Mouse (Mus musculus) lung, postnatal 4 days (tissue): ENCODE measurements around the gene Glrx3.

ENCODE experiments used
- DNase-seq, 2 experiments: peaks; one replicate each; pipeline ENCODE4 v3.0.0; 2021

Gene Glrx3

GRCm38 (mm10) chr7:137477950-137478620 lies 40.7 kb downstream of the Glrx3 start:
- DNase-seq, result peak; percentile 87 to 94

DNA sequence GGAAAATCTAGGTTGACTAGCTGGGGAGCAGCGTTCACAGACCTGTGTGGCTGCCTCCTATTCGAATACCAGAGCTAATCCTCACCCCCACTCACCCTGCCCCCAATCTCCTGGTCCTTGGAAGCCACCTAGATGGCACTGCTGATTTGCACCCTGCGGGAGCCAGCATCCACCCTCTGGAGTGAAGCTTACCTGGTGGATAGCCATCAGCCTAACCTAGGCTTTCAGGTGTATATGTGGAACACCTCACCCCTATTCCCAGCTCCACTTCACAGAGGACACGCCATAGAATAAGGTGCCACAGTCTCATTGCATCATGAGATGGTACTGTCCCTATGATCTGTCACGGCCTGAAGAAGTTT lies 41.2 kb downstream of the Glrx3 start:
- no peak for DNase-seq

GRCm38 (mm10) chr7:137480839-137481238 lies 43.4 kb downstream of the Glrx3 start:
- no peak for DNase-seq

- DNase-seq, result no peak
These were observed 46.6 kb downstream of the Glrx3 start for GRCm38 (mm10) chr7:137483987-137484386.

- no peak for DNase-seq
These were observed 51.0 kb downstream of the Glrx3 start for GRCm38 (mm10) chr7:137488391-137488790.

DNA sequence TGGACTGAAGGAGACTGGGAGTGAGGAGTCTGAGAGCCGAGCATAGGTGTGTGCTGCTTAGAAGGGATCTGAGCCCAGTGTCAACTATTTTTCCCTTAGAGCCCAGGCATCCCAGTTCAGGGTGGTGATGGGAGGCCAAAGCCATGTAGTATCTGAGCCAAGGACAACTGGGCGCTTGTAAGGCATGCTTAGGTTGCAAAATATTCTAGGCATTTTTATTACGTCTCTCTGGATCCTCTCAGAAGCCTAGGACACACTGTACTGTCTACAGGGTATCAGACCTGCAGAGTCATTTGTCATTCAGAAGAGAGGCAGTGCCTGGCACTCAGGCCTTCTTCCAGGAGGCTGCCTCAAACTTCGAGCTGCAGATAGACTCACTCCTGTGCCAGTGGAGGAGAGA lies 53.3 kb downstream of the Glrx3 start:
- no peak for DNase-seq

DNA sequence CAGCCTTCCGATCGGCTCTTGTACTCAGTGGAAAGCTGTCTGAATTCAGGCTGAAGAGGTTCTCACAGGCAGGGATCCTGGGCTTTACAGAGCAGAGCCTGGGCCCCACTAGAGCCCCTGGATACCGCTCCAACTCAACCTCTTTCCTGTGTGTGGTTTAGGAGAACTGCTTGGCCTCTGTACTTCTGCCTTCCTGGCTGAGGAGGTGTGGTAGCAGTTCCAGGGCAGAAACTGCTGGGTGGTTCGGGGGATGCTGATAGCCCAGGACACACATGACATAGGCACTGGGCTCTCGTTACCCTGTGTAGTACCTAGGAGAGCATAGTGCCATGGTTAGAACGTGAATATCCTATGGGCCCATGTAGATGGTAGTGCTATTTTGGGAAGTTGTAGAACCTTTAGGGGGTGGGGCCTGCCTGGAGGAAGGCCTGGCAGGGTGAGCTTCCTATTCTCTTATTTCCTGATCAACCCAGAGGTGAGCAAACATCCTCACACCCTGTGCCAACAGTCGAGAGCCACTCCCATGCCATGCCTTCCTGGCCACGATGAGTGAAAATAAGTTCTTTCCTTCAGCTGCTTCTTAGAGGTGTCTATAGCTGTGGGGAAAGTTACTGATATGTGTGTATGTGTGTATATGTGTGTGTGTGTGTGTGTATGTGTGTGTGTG lies 55.0 kb downstream of the Glrx3 start:
- no peak for DNase-seq

DNA sequence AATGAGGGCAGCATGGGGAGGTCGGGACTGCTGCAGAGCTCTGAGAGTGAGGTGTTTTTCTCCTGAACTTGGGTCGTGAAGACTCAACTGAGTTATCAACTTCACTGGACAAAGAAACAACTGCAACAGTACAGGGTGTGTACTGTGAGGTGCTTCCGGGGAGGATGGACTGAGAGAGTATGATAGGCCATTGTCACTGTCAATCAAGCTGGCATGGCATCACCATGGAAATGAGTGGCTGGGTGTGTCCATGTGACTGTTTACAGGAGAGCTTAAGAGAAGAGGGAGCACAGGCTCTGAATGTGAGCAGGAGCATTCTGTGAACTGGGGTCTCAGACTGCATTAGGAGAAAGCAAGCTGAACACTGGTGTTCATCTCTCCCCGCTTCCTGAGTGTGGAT lies 61.3 kb downstream of the Glrx3 start:
- DNase-seq, result no peak

DNA sequence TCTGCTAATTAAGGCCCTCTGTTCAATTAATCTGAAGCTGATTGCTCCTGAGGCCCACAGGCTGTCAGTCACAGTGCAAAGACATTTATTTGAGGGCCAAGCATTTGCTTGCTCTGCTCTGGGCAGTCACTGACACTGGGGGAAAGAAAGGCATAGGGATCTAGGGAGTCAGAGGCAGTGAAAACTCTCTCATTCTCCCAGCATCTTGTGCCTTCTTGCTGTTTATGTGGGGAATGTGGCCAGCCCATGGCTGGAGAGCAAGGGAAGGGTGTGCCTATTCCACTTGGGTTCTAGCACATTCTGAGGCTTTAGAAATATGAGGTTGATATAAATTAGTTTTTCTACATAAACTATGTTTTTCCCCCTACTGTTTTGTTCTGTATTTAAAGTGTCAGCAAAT lies 80.2 kb downstream of the Glrx3 start:
- DNase-seq, result no peak

- DNase-seq, result no peak
These were observed 80.7 kb downstream of the Glrx3 start for GRCm38 (mm10) chr7:137518028-137518576.
